Mouse (Mus musculus) erythroblast, embryonic 14.5 days (primary cell): ENCODE data around the gene Zdhhc3.

Experiments
- GATA1 ChIP-seq: IDR thresholded peaks from 2 replicates; pipeline ENCODE4 v1.6.1; 2012; ENCODE audit warnings: low read length, inconsistent platforms, mixed read lengths
- TAL1 ChIP-seq: IDR thresholded peaks from 3 replicates; pipeline ENCODE4 v1.6.1; 2012; ENCODE audit warnings: low read length, inconsistent platforms, mixed read lengths

- no peak for TF ChIP-seq TAL1
- TF ChIP-seq GATA1 = no peak
Measured at GRCm38 (mm10) chr9:123159330-123159729, 46.3 kb upstream of the Zdhhc3 start.
